Mouse (Mus musculus) forebrain, embryonic 14.5 days (tissue): ENCODE measurements around the gene Abi3. TPM values are rescaled to one million over a fixed set of nuclear protein-coding genes. Genes with fewer than 3 reads are reported as not detected.
A peak's percentile ranks its signal among the peaks of the same experiment; 100 is the strongest.
"Not testable (repeated sequence)": the region's sequence is repeated elsewhere in the genome, so short reads cannot be mapped to it uniquely, and the experiment has no call there.

Experiments used
- ATAC-seq: fragments of 200-750 bp; cut with Nextera tagmentation; 2 replicates; pipeline ENCODE4 v1.8.0; 2017; ENCODE audit warnings: mild to moderate bottlenecking, moderate library complexity
- DNase-seq: peaks from one replicate; pipeline ENCODE4 v3.0.0-alpha.2; 2015; ENCODE audit warnings: low spot score
- H3K27ac ChIP-seq: fragments of 300-500 bp; sonication (generic); 2 replicates; pipeline ENCODE4 v1.5.1; 2014; ENCODE audit warnings: low read depth, mild to moderate bottlenecking, control low read depth, low read length, moderate library complexity
- H3K27me3 ChIP-seq: fragments of 300-500 bp; sonication (generic); replicated peaks from 2 replicates; pipeline ENCODE4 v1.6.1; 2014; ENCODE audit warnings: low read length, control low read depth, mixed read lengths; ENCODE audit not compliant: control insufficient read depth, insufficient read depth
- H3K36me3 ChIP-seq: fragments of 300-500 bp; sonication (generic); 2 replicates; pipeline ENCODE4 v1.6.1; 2014; ENCODE audit warnings: low read length, control low read depth; ENCODE audit not compliant: control insufficient read depth, insufficient read depth
- H3K4me1 ChIP-seq: fragments of 300-500 bp; sonication (generic); 2 replicates; pipeline ENCODE4 v1.6.1; 2014; ENCODE audit warnings: antibody characterized with exemption, low read length, control low read depth; ENCODE audit not compliant: control insufficient read depth, insufficient read depth
- H3K4me2 ChIP-seq: fragments of 300-500 bp; sonication (generic); 2 replicates; pipeline ENCODE4 v1.6.1; 2014; ENCODE audit warnings: mild to moderate bottlenecking, control low read depth, low read length
- H3K4me3 ChIP-seq: fragments of 300-500 bp; sonication (generic); 2 replicates; pipeline ENCODE4 v1.5.1; 2014; ENCODE audit warnings: low read depth, low read length, control low read depth
- H3K9ac ChIP-seq: fragments of 300-500 bp; sonication (generic); 2 replicates; pipeline ENCODE4 v1.6.1; 2014; ENCODE audit warnings: mild to moderate bottlenecking, low read length, control low read depth, moderate library complexity
- H3K9me3 ChIP-seq: fragments of 300-500 bp; sonication (generic); replicated peaks from 2 replicates; pipeline ENCODE4 v1.6.1; 2016; ENCODE audit warnings: low read length, control low read depth, mixed read lengths; ENCODE audit not compliant: control insufficient read depth
- WGBS: fragments of 180-500 bp; shearing (Covaris S2); extraction: QIAGEN DNeasy Blood & Tissue Kit; methylation state at CpG from one replicate; pipeline ENCODE4 v1.1.7; 2014; 5-methylcytosine and 5-hydroxymethylcytosine counted together
- polyA plus RNA-seq: library from polyadenylated mRNA; unstranded; fragments of >200 nt; fragmentation: Nextera tagmentation; extraction: Ambion mirVana; gene quantifications from 2 replicates; pipeline ENCODE4 v1.2.1, GENCODE M21; 2014

Abi3 gene
- 0.50 and 1.1 TPM in 2 replicates for polyA plus RNA-seq

- H3K27me3 ChIP-seq, result peaks cover 5% of the 10 kb centered on the region; the same call in 1 of the 2 replicates
- H3K4me1 ChIP-seq, result peaks cover 1% of the 10 kb centered on the region
- no peak for ATAC-seq
- DNase-seq, result no peak
- no peak within 1 kb of the TSS for H3K27ac ChIP-seq
- H3K9ac ChIP-seq, result no peak within 1 kb of the TSS
- H3K4me3 ChIP-seq, result no peak within 1 kb of the TSS
- H3K9me3 ChIP-seq, result no peaks in the 10 kb centered on the region
- 11% methylated on average over 11 of the region's 11 CpGs for WGBS
- no peak within 1 kb of the TSS for H3K4me2 ChIP-seq
- no peaks in the 10 kb centered on the region for H3K36me3 ChIP-seq
These were observed at the start of gene Abi3 for GRCm38 (mm10) chr11:95842074-95842681. Abi3 (minus strand) TSS chr11:95842476.

- Histone ChIP-seq H3K4me2 (no peak overlapping the region), H3K9me3 (no peaks in the 10 kb centered on the region), H3K4me1 (no peaks in the 10 kb centered on the region), H3K27ac (no peak overlapping the region), H3K9ac (no peak overlapping the region), H3K36me3 (no peaks in the 10 kb centered on the region), H3K4me3 (no peak overlapping the region), H3K27me3 (no peaks in the 10 kb centered on the region)
- 82% methylated on average over 2 of the region's 2 CpGs for WGBS
- ATAC-seq, result no peak
- DNase-seq, result no peak
These were observed 48.3 kb upstream of the Abi3 start for GRCm38 (mm10) chr11:95890462-95891051.

DNA sequence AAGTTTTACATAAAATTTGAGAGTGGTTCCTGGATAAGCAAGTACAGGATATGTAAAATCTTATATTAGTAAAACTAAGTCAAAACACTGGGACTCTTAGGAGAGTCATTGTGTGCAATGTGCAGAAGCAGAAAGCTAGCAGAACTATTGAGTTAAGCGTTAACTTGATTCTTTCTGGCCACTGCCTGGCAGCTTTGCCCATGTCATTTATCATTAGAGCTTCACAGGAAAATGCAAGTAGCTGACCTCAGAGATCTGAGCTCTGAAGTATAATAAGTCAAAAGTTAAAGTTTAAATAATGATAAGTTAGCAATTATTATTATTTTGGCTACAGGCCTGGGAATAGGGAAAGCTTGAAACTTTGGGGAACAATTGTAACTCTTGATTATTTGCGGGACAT, 37.6 kb upstream of the Abi3 start:
- 85% methylated on average over 2 of the region's 2 CpGs for whole genome bisulfite sequencing
- not testable (repeated sequence) for H3K36me3 ChIP-seq, H3K27ac ChIP-seq, ATAC-seq, H3K27me3 ChIP-seq, H3K4me2 ChIP-seq, DNase-seq, H3K4me1 ChIP-seq, H3K9ac ChIP-seq, H3K4me3 ChIP-seq, H3K9me3 ChIP-seq

- H3K4me1 ChIP-seq, result no peaks in the 10 kb centered on the region
- H3K4me2 ChIP-seq, result no peak overlapping the region
- H3K27ac ChIP-seq, result no peak overlapping the region
- H3K9ac ChIP-seq, result no peak overlapping the region
- H3K4me3 ChIP-seq, result no peak overlapping the region
- no peaks in the 10 kb centered on the region for H3K27me3 ChIP-seq
- H3K36me3 ChIP-seq, result no peaks in the 10 kb centered on the region
- WGBS, result 14% methylated on average over 7 of the region's 7 CpGs
- no peak for ATAC-seq
- peak; percentile 79 for DNase-seq
- H3K9me3 ChIP-seq, result no peaks in the 10 kb centered on the region
These were observed 34.0 kb upstream of the Abi3 start for GRCm38 (mm10) chr11:95876296-95876695.

- WGBS, result 21% methylated on average over 9 of the region's 9 CpGs
- H3K4me1 ChIP-seq, result no peaks in the 10 kb centered on the region
- DNase-seq (no peak), ATAC-seq (no peak)
- H3K27ac ChIP-seq, result no peak overlapping the region
- H3K9ac ChIP-seq, result no peak overlapping the region
- no peak overlapping the region for H3K4me2 ChIP-seq
- H3K4me3 ChIP-seq, result no peak overlapping the region
- H3K36me3 ChIP-seq, result no peaks in the 10 kb centered on the region
- no peaks in the 10 kb centered on the region for H3K27me3 ChIP-seq
- no peaks in the 10 kb centered on the region for H3K9me3 ChIP-seq
These were observed 33.5 kb upstream of the Abi3 start for GRCm38 (mm10) chr11:95875804-95876203.

- Histone ChIP-seq H3K36me3 (no peaks in the 10 kb centered on the region), H3K27me3 (no peaks in the 10 kb centered on the region), H3K4me1 (no peaks in the 10 kb centered on the region), H3K27ac (no peak overlapping the region), H3K4me2 (no peak overlapping the region), H3K9ac (no peak overlapping the region), H3K4me3 (no peak overlapping the region), H3K9me3 (no peaks in the 10 kb centered on the region)
- no peak for ATAC-seq
- DNase-seq, result no peak
- WGBS, result 73% methylated on average over 6 of the region's 6 CpGs
These were observed 27.7 kb upstream of the Abi3 start for GRCm38 (mm10) chr11:95869918-95870470.

DNA sequence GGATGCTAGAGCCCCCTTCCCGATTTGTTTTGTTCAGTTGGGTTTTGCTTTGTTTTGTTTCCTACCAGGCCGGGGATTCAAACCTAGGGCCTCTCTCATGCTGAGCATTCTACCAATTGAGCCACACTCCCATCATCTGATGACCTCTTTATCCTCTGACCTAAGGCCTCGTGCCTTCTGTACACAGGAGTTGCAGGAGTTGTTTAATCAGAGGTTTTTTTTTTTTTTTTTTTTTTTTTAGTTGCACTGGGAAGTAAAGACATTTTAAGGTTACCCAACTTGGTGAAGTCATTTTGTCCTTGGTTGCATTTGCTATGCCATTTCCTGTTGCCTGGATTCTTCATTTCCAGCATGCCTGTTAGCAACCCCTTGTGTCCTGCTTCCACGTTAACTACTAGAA, 27.2 kb upstream of the Abi3 start:
- no peaks in the 10 kb centered on the region for H3K9me3 ChIP-seq
- no peaks in the 10 kb centered on the region for H3K36me3 ChIP-seq
- H3K27me3 ChIP-seq, result no peaks in the 10 kb centered on the region
- ATAC-seq (no peak), DNase-seq (no peak)
- H3K9ac ChIP-seq, result no peak overlapping the region
- no peak overlapping the region for H3K4me2 ChIP-seq
- no peak overlapping the region for H3K27ac ChIP-seq
- 87% methylated on average over 4 of the region's 4 CpGs for WGBS
- H3K4me3 ChIP-seq, result no peak overlapping the region
- no peaks in the 10 kb centered on the region for H3K4me1 ChIP-seq

DNA sequence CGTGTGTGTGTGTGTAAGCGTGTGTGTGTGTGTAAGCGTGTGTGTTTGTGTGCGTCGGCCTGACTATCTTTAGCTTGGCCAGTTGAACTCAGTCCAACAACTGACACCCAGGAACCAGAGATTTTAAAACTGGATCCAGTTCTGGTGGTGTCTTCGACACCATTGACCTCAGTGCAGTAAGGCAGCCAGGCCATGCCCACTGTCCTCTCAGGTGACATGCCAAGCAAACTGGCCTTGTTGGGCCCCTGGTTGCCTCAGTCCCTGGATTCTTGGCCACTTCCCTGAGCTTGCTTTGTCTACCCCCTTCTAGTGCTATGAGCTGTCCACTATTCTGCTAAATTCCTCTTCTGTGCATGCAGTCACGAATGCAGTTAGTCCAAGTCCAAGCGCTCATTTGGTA, 19.1 kb upstream of the Abi3 start:
- 94% methylated on average over 8 of the region's 8 CpGs for WGBS
- no peaks in the 10 kb centered on the region for H3K27me3 ChIP-seq
- no peak overlapping the region for H3K27ac ChIP-seq
- no peak overlapping the region for H3K9ac ChIP-seq
- DNase-seq (no peak), ATAC-seq (no peak)
- H3K36me3 ChIP-seq, result no peaks in the 10 kb centered on the region
- no peak overlapping the region for H3K4me3 ChIP-seq
- no peak overlapping the region for H3K4me2 ChIP-seq
- peaks cover 12% of the 10 kb centered on the region for H3K4me1 ChIP-seq
- no peaks in the 10 kb centered on the region for H3K9me3 ChIP-seq

DNA sequence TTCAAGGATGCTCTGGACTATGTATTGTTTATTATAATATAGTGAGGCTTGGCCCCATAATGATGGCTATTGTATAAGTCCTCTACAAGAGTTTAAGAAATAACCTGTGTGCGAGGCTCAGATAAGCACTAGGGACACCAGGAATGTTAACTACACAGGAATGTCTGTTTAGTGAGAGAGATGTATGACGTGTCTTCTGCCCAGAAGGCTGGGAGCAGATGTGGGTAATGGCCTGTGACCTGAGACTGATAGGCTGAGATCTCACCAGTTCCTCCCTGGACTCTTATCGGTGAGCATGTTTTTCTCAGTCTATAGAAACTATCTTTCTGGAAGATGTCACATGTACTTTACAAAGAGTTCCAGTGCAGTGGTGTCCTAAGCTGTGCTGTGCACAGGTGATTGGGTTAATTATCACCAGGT, 17.8 kb upstream of the Abi3 start:
- Histone ChIP-seq H3K4me3 (peak overlapping the region; percentile 70), H3K36me3 (no peaks in the 10 kb centered on the region), H3K4me1 (peaks cover 12% of the 10 kb centered on the region), H3K27me3 (no peaks in the 10 kb centered on the region), H3K4me2 (peak overlapping the region; percentile 70), H3K9me3 (no peaks in the 10 kb centered on the region), H3K27ac (no peak overlapping the region), H3K9ac (peak overlapping the region; percentile 64)
- no peak for DNase-seq
- no peak for ATAC-seq
- WGBS, result 38% methylated on average over 3 of the region's 3 CpGs
